Mouse (Mus musculus): ENCODE data around the gene Caln1. TPM values are rescaled to one million over a fixed set of nuclear protein-coding genes. Genes with fewer than 3 reads are reported as not detected.
"Not testable (repeated sequence)": the region's sequence is repeated elsewhere in the genome, so short reads cannot be mapped to it uniquely, and the experiment has no call there.

The Caln1 gene
- total and polyA plus RNA-seq, 2 experiments from 2014 or later, result not detected

GRCm38 (mm10) chr5:130620060-130620459 lies 250.8 kb downstream of the Caln1 start:
- Histone ChIP-seq H3K9me3 (replicated peaks; ENCODE audit: control insufficient read depth, low read length) (no peaks in the 10 kb centered on the region; the same call in 1 of the 2 replicates), H3K4me3 (ENCODE audit: low read depth, low read length) (no peak overlapping the region), H3K36me3 (replicated peaks; ENCODE audit: control insufficient read depth, insufficient read depth, low read length) (no peaks in the 10 kb centered on the region), H3K4me2 (ENCODE audit: low read depth, low read length) (no peak overlapping the region), H3K4me1 (ENCODE audit: control insufficient read depth, insufficient read depth) (no peaks in the 10 kb centered on the region), H3K9ac (replicated peaks; ENCODE audit: low read depth, low read length) (no peak overlapping the region), H3K27ac (ENCODE audit: low read depth) (no peak overlapping the region), H3K27me3 (ENCODE audit: control insufficient read depth, insufficient read depth, low read length) (no peaks in the 10 kb centered on the region)
- DNase-seq (ENCODE audit: low spot score), result no peak
- WGBS, result 66% methylated on average over 7 of the region's 7 CpGs
- ATAC-seq (ENCODE audit: insufficient read depth, low read depth), result no peak
- no peak for TF ChIP-seq CTCF (IDR thresholded peaks at IDR 0.05; ENCODE audit: low read depth)
- TF ChIP-seq EP300 (IDR thresholded peaks at IDR 0.05; ENCODE audit: low read depth), result no peak

GRCm38 (mm10) chr5:130623206-130623605 lies 254.0 kb downstream of the Caln1 start:
- no peak for TF ChIP-seq CTCF (IDR thresholded peaks at IDR 0.05; ENCODE audit: low read depth)
- no peak for TF ChIP-seq EP300 (IDR thresholded peaks at IDR 0.05; ENCODE audit: low read depth)
- Histone ChIP-seq H3K4me1 (ENCODE audit: control insufficient read depth, insufficient read depth) (no peaks in the 10 kb centered on the region), H3K36me3 (replicated peaks; ENCODE audit: control insufficient read depth, insufficient read depth, low read length) (no peaks in the 10 kb centered on the region), H3K27ac (ENCODE audit: low read depth) (no peak overlapping the region), H3K9ac (replicated peaks; ENCODE audit: low read depth, low read length) (no peak overlapping the region), H3K4me2 (ENCODE audit: low read depth, low read length) (no peak overlapping the region), H3K4me3 (ENCODE audit: low read depth, low read length) (no peak overlapping the region), H3K27me3 (ENCODE audit: control insufficient read depth, insufficient read depth, low read length) (no peaks in the 10 kb centered on the region), H3K9me3 (replicated peaks; ENCODE audit: control insufficient read depth, low read length) (peaks cover 3% of the 10 kb centered on the region; the same call in 1 of the 2 replicates)
- ATAC-seq (ENCODE audit: insufficient read depth, low read depth), result peak; percentile 79
- 33% methylated on average over 5 of the region's 5 CpGs for WGBS
- peak; percentile 65 for DNase-seq (ENCODE audit: low spot score)

- H3K9ac ChIP-seq (replicated peaks; ENCODE audit: low read depth, low read length), result no peak overlapping the region
- ATAC-seq (ENCODE audit: insufficient read depth, low read depth), result no peak
Measured at GRCm38 (mm10) chr5:130627800-130628199, 258.5 kb downstream of the Caln1 start.

GRCm38 (mm10) chr5:130635397-130635796 lies 266.1 kb downstream of the Caln1 start:
- H3K9ac ChIP-seq (replicated peaks; ENCODE audit: low read depth, low read length), result no peak overlapping the region
- TF ChIP-seq CTCF (IDR thresholded peaks at IDR 0.05; ENCODE audit: low read depth), result no peak
- H3K36me3 ChIP-seq (replicated peaks; ENCODE audit: control insufficient read depth, insufficient read depth, low read length), result no peaks in the 10 kb centered on the region
- WGBS, result 78% methylated on average over 2 of the region's 2 CpGs
- no peak for DNase-seq (ENCODE audit: low spot score)
- no peak overlapping the region for H3K27ac ChIP-seq (ENCODE audit: low read depth)
- H3K27me3 ChIP-seq (ENCODE audit: control insufficient read depth, insufficient read depth, low read length), result no peaks in the 10 kb centered on the region
- no peak overlapping the region for H3K4me3 ChIP-seq (ENCODE audit: low read depth, low read length)
- ATAC-seq (ENCODE audit: insufficient read depth, low read depth), result no peak
- no peaks in the 10 kb centered on the region for H3K9me3 ChIP-seq (replicated peaks; ENCODE audit: control insufficient read depth, low read length)
- H3K4me1 ChIP-seq (ENCODE audit: control insufficient read depth, insufficient read depth), result no peaks in the 10 kb centered on the region
- no peak overlapping the region for H3K4me2 ChIP-seq (ENCODE audit: low read depth, low read length)

More at GRCm38 (mm10) chr5:130627800-130628199, 258.5 kb downstream of the Caln1 start:
- no peak for DNase-seq (ENCODE audit: low spot score)
- Histone ChIP-seq H3K27ac (ENCODE audit: low read depth) (no peak overlapping the region), H3K36me3 (replicated peaks; ENCODE audit: control insufficient read depth, insufficient read depth, low read length) (no peaks in the 10 kb centered on the region), H3K4me3 (ENCODE audit: low read depth, low read length) (no peak overlapping the region), H3K4me2 (ENCODE audit: low read depth, low read length) (no peak overlapping the region), H3K27me3 (ENCODE audit: control insufficient read depth, insufficient read depth, low read length) (no peaks in the 10 kb centered on the region), H3K4me1 (ENCODE audit: control insufficient read depth, insufficient read depth) (no peaks in the 10 kb centered on the region), H3K9me3 (replicated peaks; ENCODE audit: control insufficient read depth, low read length) (0 out of 2 replicates have a peak, but pooled peaks cover 3% of the 10 kb centered on the region)
- TF ChIP-seq EP300 (IDR thresholded peaks at IDR 0.05; ENCODE audit: low read depth) (no peak), CTCF (IDR thresholded peaks at IDR 0.05; ENCODE audit: low read depth) (no peak)
- 78% methylated on average over 2 of the region's 2 CpGs for WGBS

- Histone ChIP-seq H3K4me2 (ENCODE audit: low read depth, low read length) (no peak overlapping the region), H3K9ac (replicated peaks; ENCODE audit: low read depth, low read length) (no peak overlapping the region), H3K27me3 (ENCODE audit: control insufficient read depth, insufficient read depth, low read length) (no peaks in the 10 kb centered on the region), H3K4me3 (ENCODE audit: low read depth, low read length) (no peak overlapping the region), H3K36me3 (replicated peaks; ENCODE audit: control insufficient read depth, insufficient read depth, low read length) (no peaks in the 10 kb centered on the region), H3K9me3 (replicated peaks; ENCODE audit: control insufficient read depth, low read length) (no peaks in the 10 kb centered on the region), H3K27ac (ENCODE audit: low read depth) (no peak overlapping the region), H3K4me1 (ENCODE audit: control insufficient read depth, insufficient read depth) (no peaks in the 10 kb centered on the region)
- 36% methylated on average over 2 of the region's 2 CpGs for WGBS
- ATAC-seq (ENCODE audit: insufficient read depth, low read depth) (no peak), DNase-seq (ENCODE audit: low spot score) (no peak)
- TF ChIP-seq CTCF (IDR thresholded peaks at IDR 0.05; ENCODE audit: low read depth) (no peak), EP300 (IDR thresholded peaks at IDR 0.05; ENCODE audit: low read depth) (no peak)
Measured at GRCm38 (mm10) chr5:130641881-130642280, 272.6 kb downstream of the Caln1 start.

- not testable (repeated sequence) for H3K27me3 ChIP-seq (ENCODE audit: control insufficient read depth, insufficient read depth, low read length); H3K4me2 ChIP-seq (ENCODE audit: low read depth, low read length); H3K9me3 ChIP-seq (replicated peaks; ENCODE audit: control insufficient read depth, low read length); H3K4me1 ChIP-seq (ENCODE audit: control insufficient read depth, insufficient read depth); H3K4me3 ChIP-seq (ENCODE audit: low read depth, low read length); H3K9ac ChIP-seq (replicated peaks; ENCODE audit: low read depth, low read length); DNase-seq (ENCODE audit: low spot score); H3K36me3 ChIP-seq (replicated peaks; ENCODE audit: control insufficient read depth, insufficient read depth, low read length); H3K27ac ChIP-seq (ENCODE audit: low read depth); ATAC-seq (ENCODE audit: insufficient read depth, low read depth)
- 57% methylated on average over 2 of the region's 2 CpGs for WGBS
Measured at GRCm38 (mm10) chr5:130646126-130646525, 276.9 kb downstream of the Caln1 start.
